Mouse (Mus musculus): ENCODE results near the gene Fgd3.

DNA sequence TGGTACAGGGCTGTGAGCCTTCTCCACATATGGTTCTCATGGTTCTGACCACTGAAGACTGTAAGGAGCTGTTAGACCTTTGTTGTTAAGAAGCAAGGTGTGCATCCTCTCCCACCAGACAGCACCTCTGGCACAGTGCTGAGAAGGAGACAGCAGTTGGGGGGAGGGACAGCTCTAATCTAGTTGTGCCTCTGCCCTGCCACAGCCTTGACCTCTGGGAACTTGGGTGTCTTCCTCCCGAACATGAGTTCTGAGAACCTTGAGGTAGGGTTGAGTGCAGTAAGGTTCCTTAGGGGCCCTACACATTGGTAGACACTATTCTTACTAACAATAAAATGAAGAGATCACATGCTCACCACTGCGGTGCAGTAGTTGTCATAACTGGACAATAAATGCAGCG lies 38.1 kb upstream of the Fgd3 start:
- TF ChIP-seq GATA1 (IDR thresholded peaks at IDR 0.05; ENCODE audit: low read length) (no peak), TAL1 (IDR thresholded peaks at IDR 0.05; ENCODE audit: low read length) (no peak)

All from erythroblast, embryonic 14.5 days (primary cell).